Mouse (Mus musculus) embryo, embryonic 10 days (tissue): ENCODE results near the gene Grk5.

Experiments
- DNase-seq: peaks from one replicate; pipeline ENCODE4 v3.0.0-alpha.2; 2015; ENCODE audit warnings: low spot score

The Grk5 gene

DNA sequence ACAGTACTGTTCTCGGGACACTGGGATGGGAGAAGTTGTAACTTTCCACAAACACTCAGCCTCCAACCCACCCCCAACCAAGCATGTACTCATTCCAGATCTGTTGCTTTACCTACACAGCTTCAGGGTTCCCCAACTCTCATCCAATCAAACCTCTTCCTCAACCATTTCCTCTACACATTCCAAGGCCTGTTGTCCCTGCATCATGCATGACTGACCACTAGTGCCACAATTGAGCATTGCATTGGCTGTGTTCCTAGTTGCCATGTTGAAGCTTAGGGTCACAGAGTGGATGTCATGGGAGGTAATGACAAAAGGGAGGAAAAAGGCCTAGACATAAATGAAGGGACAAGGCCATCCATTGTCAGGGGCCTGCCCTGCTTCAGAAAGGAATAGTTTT is 175.5 kb downstream of the Grk5 start:
- peak; percentile 9 for DNase-seq

GRCm38 (mm10) chr19:61078622-61079021 is 189.1 kb downstream of the Grk5 start:
- DNase-seq: no peak

DNA sequence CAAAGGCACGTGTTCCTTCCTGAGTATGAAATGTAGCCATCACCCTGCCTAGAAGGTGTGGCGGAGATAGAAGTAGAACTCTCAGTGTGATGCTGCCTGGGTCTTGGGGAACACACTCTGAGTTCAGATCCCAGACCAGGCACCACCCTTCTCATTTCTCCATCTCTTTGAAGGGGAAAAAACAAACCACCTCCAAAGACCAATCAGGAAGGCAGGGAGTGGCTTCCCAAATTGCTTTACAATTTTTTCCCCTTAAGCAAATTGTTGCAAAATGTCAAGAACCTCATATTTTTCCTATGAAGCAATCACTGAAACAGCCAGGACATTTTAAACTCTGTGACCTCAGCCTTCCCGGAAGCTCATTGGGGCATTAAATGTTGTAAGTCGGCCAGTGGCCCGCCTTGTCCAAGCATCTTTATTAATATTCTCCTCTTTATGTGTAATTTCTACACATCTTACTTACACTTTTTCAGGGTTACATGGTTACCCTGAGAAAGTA is 190.8 kb downstream of the Grk5 start:
- no peak for DNase-seq

- no peak for DNase-seq
Observed at GRCm38 (mm10) chr19:61083006-61083405, 193.5 kb downstream of the Grk5 start.

DNA sequence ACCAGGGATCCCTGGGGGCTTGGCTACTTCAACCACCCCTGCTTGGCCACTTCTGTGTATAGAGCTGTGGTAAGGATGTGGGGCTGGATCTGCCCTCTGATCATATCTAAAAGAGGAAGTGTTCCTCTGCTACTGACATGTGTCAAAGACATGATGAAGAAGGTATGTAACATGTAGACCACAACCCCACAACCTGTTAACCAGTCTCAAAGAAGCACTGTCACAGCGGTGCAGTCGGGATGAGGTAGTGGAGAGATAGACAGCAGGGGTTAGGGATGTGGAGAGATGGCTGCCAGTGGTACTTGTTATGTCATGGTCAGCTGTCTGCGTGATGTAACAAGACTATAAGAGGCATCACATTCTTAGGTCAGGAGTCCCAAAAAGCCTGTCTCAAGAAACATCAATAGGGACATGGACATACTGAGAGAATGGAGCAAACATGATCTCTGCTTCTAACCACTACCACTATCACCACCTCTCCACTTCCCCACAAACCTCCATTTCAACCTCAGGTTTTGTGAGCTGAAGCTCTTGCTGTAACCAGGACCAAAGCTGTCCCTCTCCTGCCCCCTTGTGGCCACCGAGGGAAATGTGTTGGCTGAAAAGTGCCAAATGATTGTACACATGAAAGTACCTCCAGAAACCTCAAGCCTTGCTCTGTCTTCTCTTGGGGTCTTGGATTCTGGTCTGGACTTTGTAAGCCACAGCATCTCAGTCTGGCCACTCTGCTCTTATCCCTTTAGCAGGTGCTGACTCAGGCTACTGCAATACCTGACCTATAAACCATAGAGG is 194.8 kb downstream of the Grk5 start:
- DNase-seq: peak; percentile 89

- DNase-seq: no peak
Observed at GRCm38 (mm10) chr19:61085217-61085616, 195.7 kb downstream of the Grk5 start.

DNA sequence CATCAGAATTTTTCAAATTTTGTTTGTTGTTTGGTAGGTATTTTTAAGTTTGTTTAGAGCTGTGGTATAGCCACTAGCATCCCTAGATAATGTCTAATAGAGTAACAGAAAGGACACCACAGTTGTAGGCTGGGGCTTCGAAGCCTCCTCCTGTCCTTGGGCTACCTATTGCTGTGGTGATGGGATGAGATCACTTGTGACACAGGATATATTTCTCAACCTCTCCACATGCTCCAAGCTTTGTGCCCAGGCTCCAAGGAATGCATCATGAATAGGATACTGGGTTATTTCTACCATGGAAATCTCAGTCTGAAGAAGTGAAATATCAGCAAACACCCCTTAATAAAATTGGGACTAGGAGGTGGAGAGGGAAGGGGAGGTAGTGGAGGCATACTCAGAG is 198.2 kb downstream of the Grk5 start:
- no peak for DNase-seq

DNA sequence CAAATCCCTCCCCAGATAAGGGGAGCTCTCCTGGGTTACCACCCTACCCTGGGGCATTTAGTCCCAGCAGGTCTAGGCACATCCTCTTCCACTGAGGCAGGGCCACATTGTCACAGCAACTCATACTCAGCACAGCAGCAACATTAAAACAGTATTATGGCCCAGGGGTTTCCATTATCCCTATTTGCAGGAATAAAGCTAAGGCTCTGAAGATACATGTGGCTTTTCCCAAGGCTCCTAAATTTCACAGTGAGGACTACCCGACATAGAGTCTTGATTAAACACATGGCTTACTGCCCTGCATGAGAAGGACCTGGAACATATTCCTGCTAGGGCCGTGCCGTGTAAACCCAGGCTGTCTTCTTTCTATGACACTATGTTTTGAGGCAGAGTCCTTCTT is 199.5 kb downstream of the Grk5 start:
- no peak for DNase-seq

- DNase-seq: no peak
Observed at GRCm38 (mm10) chr19:61090541-61090940, 201.0 kb downstream of the Grk5 start.

GRCm38 (mm10) chr19:61096776-61097175 is 207.2 kb downstream of the Grk5 start:
- no peak for DNase-seq

DNA sequence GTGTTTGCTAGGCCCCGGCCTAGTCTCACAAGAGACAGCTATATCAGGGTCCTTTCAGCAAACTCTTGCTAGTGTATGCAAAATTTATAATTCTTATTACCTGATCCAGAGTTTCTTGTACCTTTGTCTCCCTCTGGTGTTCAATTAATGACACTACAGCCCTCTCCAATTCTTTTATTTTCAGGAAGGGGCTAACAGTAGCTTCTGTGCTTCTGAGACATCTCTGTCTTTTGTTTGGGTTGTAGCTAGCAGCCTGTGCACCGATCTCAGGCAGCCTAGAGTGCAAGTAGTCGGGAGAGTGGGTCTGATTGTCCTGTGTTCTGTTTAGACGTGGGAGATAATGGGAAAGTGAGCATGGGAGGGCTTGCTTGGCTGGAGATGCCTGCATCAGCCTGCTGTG is 208.2 kb downstream of the Grk5 start:
- DNase-seq: no peak

DNA sequence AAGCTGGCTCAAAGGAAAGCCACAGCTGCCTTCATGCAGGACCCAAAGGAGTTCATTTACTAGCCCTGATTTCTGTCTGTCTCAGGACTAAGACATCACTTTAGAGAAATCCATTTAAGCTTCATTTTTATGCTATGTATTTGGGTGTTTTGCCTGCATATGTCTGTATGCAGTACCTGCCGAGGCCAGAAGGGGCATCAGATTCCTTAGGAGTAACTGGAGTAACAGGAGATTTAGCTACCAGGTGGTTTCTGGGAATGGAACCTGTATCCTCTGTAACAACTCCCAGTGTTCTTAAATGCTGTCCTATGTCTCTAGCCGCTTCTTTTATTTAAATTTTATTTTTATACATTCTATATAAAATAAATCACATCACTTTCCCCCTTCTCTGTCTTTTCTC is 220.6 kb downstream of the Grk5 start:
- DNase-seq: peak; percentile 15

DNA sequence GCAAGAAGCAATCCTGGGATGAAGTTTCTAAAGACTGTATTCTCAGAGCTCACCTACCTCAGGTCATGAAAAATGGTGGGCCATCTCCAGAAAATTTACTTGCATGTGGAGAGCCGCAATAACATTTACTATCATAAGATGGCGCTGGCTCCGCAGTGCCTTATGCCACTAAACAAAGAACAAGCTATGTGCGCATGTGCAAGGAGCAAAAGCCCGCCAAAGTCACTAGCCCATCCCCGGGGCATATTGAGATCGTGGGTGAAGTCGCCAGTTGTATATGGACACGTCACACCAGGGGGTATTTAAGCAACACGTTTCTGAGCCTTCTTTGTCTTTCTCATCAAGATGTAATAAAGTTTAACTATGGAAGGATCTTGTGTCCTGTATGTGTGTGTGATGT is 241.5 kb downstream of the Grk5 start:
- DNase-seq: no peak

GRCm38 (mm10) chr19:61138655-61139054 is 249.1 kb downstream of the Grk5 start:
- DNase-seq: no peak

DNA sequence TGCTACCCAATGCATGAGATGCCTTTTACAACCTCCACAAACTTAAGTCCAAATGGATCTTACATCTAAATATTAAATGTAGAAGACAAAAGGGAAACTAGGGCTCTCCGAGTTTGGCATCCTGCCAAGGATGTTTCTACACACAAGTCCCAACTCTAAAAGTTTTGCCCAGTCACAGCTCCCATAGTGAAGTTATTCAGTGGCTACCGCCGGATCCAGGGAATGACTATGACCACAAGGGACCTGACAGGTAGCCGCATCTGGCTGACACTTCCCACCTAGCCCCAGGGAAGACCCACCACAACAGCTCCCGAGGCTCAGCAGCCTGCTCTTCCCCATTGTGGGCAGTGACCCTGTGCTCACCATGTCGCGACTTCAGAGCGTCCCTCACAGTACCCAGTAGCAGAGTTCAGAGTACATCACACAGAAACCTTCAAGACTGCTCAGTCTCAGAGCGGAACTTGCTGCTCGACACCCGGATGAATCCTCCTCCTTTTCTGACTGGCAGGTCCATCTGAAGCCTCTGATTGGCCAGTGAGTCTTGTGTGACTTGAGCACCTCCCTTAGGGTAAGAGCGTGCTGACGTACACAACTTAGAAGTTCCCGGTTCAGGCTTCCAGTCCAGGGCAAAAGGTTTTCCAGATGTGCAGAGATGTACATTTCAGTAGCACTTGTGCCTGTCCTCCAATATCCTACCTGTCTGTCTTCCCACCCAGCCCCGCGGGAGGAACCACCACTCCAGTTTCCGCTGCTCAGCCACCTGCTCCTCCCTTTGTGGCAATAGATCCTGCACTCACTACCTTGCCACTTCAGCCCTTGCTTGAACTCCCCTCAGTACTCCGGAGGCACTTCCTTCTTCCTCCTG is 251.0 kb downstream of the Grk5 start, which contains the start of gene Zfp950:
Gene Zfp950 (minus strand): TSS at position 499 of the 865 bp plus-strand sequence.
- peak; percentile 93 for DNase-seq

DNA sequence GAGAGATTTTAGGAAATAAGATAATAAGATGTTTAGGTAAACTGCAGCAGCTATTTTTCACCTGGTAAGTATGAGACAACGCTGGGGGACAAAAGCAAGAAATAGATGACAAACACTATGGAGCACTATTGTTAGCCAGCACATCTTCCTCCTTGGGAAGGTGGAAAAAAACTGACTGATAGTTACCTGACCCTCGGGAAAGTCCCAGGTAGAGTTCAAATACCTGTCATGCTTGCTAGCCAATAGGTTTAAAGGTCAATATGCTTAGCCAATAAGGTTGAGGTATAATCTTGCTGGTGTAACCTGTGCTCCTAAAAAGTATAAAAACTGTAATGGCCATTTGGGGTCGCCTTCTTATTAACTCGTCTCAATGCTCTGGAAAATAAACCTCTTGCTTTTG is 251.8 kb downstream of the Grk5 start:
- DNase-seq: no peak
